Mouse (Mus musculus) frontal cortex, postnatal 14 days (tissue): ENCODE data around the gene Nemf.
"Not testable (repeated sequence)": the region's sequence is repeated elsewhere in the genome, so short reads cannot be mapped to it uniquely, and the experiment has no call there.

ENCODE experiments used
- DNase-seq, 2 experiments: peaks; one replicate each; pipeline ENCODE4 v3.0.0; 2022; ENCODE audit warnings: low spot score in 2 of 2

The Nemf gene

DNA sequence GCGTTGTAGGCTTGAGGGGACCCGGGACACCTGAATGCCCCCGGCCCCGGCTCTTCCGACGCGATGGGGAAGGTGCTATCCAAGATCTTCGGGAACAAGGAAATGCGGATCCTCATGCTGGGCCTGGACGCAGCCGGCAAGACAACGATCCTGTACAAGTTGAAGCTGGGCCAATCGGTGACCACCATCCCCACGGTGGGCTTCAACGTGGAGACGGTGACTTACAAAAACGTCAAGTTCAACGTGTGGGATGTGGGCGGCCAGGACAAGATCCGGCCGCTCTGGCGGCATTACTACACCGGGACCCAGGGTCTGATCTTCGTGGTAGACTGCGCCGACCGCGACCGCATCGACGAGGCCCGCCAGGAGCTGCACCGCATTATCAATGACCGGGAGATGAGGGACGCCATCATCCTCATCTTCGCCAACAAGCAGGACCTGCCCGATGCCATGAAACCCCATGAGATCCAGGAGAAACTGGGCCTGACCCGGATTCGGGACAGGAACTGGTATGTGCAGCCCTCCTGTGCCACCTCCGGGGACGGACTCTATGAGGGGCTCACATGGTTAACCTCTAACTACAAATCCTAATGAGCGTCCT, 15.9 kb upstream of the Nemf start:
- peak; percentile 11 to 22 for DNase-seq

DNA sequence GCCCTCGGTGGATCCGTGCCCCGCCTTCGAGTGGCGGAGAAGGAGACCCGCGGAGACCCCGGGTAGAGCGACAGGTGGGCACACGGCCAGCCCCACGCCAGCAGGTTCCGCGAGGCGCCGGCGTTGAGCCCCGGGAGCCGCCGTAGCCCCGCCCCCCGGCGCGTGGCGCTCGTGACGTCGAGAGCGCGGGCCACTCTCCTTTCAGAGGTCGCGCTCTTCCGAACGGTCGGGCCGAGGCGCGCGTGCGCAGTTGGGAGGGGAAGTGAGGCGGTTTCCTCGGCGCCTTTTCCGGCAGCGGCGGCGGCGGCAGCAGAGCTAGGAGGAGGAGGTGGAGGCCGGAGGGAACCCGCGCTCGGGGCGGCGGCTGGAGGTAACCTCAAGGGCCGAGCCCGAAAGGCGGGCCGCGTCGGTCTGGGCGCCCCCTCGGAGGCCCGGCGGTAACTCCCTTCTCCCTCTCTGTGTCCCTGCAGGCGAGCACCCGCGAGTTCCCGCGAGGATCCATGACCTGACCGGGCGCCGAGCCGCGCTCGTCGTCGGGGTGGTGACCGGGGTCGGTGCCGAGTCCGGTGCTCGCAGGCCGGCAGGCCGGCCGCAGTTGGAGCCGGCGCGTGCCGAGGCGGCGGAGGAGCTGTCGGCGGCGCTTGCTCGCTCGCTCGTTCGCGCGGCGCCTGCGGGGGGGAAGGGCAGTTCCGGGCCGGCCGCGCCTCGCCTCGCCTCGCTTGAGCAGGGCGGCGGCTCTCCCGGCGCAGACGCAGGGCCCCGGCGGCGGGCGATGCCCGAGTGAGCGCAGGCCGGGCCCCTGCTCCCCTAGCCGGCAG, 15.1 kb upstream of the Nemf start, which contains the start of the genes Arf6 and Gm9887:
Arf6 (plus strand) TSS at position 297 of the 818 bp plus-strand sequence.
Gm9887 (minus strand) TSS at position 605 of the 818 bp plus-strand sequence.
- DNase-seq: peak; percentile 93 to 95

DNA sequence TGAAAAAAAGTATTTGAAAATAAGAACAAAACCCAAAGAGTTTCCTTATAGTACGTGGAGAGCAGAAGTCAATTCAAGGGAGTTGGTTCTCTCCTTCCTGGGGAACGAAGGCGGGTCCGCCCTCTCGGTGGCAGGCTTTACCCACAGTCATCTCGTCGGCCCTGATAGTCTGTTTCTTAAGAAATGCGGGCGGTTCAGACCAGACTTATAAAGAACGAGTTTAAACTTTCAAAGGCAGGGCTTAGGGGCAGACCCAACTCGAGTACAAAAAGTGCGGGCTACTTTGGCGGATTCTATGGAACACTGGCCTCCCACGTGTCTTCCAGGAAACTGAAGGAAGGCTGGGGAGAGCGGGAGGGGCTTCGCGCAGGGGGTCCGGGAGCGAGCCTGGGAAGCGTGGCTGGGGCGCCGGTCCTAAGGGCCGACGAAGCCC, 14.5 kb upstream of the Nemf start:
- no peak for DNase-seq

DNA sequence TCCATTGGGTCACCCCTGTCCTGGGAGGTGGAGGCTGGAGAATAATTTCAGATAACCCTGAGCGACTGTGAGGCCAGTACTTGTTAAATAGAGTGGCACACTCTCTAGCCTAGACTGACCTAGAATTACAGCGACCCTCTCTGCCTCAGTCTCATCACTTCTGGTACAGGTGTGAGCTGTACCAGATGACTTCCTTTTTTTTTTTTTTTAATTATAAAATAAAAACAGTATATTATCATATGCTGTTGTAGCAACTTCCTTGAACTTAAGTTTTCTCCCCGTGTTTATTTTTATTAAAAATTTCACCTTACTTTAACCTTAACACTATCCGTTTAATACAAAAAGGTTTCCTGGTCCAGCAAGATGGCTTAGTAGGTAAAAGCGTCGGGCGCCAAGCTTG, 14.0 kb upstream of the Nemf start:
- DNase-seq: no peak

DNA sequence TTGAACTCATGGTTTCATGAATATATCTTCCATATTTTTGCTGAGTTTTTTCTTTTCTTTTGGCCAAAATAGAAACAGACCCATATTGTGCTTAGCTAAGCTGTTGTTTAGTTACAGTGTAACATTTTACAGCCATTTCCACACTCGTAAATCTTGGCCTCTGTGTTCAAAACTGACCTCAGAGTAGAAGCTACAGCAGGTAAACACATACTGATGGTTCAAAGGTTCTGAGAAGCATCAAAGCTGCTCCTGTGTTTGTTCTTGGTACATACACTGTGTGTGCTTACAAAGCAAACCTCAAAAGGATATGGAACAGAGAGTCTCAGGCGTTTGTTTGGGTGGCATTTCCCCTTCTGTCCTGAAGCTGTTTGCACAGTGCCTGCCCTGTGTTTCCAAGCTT, 10.6 kb upstream of the Nemf start:
- DNase-seq: no peak

DNA sequence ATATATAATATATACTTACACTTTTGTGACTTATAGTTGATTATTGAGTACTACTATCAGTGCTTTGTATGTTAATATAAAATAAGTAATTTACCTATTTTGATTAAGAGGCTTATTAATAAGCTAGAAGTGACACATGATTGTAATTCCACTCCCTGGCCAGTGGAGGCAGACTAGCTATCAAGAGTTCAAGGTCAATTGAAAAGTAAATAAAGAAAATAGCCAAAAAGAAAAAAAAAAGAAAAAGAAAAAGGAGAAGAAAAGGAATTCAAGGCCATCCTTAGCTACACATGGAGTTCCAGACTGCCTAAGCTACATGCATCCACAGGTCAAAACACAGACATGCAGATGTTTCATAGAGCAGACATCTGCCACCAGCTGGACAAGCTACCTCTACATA, 9.5 kb upstream of the Nemf start:
- DNase-seq: no peak

DNA sequence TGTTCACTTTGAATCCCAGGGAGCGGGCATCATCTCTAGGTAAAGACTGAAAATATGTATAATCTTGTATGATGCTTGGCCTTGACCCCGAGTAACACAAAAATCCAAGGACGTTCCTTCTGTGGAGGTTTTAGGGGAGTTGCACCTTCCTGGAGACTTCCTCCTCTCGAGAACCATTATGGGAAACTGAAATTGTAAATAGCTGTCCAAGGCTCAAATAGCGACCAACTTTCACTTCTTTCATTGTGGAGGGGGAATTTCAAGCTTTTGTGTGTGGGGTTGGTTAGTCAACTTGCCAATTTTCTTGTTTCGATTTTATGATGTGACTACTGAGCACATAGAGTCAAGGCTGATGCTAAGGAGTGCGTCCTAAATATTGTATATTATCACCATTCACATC, 8.8 kb upstream of the Nemf start:
- DNase-seq: no peak

DNA sequence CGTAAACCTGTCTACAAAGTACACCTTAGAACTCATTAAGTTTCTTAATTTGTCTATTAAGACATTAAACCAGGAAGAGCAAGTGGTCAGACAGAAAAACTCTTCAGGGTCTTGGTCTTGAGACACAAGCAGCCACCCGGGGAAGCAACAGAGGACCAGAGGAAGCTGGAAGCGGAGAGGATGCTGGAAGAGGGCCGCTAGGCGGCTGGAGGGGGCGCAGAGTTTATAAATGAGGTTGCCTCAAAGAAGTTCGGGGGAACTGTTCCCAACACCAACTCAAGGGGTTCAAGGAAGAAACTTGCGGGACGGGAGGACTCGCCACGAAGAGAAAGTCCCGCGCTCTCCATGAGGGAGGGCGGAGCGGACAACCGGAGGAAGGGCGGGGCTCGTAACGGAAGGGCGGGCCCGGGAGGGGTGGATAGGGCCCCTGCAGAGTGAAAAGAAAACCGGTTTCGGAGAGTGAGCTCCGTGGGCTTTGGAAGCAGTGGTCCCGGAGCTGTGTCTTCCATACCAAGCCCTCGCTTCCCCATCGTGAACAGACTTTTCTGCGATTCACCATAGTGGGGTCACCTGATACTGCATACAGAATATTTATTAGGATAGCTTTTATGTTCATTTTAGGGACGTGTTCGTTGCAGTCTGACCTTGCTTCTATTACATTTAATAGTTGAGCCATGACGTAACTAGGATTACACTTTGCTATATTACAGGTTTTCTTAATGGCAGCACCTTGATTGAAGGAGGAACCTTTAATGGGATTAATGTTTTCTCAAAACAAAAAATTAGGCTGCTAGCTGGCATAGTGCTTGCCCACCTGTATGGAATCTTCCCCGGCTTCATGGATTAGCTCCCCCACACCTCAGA, 7.2 kb upstream of the Nemf start:
- peak; percentile 24 to 47 for DNase-seq

DNA sequence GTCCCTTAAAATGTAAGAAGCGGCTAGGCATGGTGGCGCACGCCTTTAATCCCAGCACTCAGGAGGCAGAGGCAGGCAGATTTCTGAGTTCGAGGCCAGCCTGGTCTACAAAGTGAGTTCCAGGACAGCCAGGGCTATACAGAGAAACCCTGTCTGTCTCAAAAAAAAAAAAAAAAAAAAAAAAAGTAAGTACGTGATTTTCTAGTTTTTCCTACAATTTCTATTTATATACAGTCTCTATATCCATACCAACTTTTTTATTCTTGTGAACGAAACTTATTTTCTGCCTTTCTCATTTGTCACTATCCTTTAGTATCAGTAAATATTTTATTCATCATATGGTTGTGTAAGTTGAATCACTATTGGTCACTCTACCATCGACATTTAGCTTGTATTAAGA, 6.1 kb upstream of the Nemf start:
- not testable (repeated sequence) for DNase-seq

DNA sequence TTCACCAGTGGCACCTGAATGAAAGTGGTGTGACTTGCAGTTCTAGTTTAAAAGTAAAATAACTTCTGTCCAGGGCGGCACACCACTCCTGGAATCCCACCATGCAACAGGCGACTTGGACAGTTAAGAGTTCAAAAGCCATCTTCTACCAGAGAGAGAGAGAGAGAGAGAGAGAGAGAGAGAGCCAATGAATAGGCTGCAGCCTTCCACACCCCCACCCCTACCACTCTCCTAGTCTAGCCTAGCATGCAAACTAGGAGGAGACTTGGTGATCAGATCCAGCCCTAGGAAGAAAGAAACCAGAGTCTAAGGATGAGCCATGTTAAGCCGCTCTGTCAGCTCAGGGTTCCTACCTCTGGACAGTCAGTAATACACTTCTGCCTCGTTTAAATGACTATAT, 5.4 kb upstream of the Nemf start:
- no peak for DNase-seq

DNA sequence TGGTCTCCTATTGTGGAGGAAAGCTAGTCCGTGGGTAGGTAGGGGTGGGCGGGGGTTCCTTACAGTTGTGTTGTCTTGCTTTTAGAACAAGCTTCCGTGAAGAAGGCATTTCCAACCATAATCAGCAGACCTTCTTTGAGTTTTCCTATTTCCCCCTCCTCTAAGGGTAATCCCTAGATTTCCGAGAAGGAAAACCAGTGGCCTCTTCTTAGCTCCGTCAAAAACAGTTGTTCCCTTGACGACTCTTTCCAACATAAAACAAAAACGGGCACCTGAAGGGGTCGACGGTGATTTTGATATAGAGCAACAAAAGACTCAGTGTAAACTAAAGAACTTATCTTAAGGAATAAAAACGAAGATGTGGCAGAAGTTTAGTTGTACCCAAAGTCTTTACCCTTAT, 5.0 kb upstream of the Nemf start:
- DNase-seq: no peak

DNA sequence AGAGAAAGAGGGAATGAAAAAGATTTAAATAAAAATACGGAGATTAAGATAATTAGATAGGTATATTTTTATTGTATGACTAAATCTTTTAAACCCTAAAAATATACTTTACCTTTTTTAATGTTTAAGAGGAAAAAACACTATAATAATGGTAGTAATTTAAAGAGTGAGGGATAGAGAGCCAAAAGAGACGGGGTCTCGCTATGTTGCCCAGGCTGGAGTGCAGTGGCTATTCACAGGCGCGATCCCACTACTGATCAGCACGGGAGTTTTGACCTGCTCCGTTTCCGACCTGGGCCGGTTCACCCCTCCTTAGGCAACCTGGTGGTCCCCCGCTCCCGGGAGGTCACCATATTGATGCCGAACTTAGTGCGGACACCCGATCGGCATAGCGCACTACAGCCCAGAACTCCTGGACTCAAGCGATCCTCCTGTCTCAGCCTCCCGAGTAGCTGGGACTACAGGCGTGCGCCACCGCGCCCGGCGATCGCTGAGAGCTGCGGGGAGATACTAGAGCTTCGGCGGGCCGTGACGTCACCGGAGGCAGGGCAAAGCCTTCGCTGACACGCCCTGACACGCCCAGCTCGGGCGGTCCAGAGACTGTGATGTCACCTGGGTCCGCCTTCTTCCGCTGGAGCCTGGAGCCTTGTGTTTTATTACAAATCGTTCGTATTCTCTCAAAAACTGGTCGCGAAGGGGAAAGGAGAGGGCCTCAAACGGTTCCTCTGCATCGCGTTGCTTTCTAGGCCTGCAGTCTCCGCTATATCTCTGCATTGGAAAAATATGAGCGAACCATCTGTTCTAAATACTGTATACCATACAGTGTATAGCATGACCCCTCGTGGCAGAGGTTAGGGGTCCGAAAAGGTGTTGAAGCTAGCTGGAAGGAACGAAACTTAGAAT, 4.3 kb upstream of the Nemf start:
- DNase-seq: peak; percentile 97 to 99

DNA sequence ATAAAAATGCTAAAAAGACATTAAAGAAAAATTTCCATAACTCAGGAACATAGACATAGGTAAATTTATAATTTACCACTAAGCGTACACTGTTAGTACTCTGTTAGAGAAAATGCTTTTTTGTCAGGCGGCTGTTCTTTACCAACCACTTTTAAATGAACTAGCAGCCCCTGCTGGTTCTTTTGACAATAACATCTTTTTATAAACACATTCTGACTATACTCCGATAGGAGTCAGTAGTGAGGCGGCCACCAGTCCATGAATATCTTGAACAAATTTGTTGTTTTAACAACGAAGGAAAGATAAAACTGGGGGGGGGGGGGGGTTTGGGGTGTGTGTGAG, 3.7 kb upstream of the Nemf start:
- peak; percentile 18 to 25 for DNase-seq

DNA sequence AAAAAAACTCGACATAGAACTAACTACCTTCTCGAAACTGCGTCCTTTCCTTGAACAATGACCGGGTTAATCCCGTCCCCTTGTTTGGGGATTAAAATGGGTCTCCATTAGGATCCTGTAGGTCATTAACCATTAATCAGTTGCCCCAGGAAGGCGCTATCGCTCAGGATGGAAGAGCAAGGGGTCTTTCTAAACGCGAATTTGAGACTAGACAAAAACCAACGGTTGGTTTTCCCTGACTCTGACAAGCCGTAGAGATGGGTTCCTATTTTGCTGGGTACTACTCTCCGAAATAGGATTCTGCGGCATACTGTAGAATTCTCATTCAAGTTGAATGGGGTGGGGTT, 308 bp upstream of the Nemf start:
- no peak for DNase-seq

DNA sequence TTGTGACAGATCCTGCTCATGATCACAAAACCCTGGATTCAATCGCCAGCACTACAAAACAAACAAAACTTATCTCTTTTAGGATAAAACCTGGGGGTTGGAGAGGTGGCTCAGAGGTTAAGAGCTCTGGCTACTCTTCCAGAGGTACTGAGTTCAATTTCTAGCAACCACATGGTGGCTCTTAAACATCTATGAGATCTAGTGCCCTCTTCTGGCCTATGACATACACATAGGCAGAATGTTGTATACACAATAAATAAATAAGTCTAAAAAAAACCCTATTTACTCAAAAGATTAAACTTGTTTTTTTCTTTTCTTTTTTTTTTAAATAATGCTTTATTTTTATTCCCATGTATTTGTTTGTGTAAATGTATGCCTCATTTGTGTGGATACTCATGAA, 5.3 kb downstream of the Nemf start:
- no peak for DNase-seq

DNA sequence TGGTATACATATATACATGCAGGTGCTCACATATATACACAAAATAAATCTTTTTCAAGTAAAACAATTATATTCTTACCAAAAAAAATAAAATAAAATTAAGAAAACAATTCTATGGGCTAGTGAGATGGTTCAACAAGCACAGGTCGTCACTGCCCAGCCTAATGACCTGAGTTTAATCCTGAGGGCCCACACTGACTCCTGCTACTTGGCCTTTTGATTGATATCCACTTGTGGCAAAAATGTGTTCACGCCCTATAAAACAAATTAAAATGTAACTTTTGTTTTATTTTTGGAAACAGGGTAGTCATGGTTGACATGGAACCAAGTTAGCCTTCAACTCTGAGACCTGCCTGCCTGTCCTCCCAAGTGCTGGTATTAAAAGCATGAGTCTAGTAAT, 7.0 kb downstream of the Nemf start:
- no peak for DNase-seq

DNA sequence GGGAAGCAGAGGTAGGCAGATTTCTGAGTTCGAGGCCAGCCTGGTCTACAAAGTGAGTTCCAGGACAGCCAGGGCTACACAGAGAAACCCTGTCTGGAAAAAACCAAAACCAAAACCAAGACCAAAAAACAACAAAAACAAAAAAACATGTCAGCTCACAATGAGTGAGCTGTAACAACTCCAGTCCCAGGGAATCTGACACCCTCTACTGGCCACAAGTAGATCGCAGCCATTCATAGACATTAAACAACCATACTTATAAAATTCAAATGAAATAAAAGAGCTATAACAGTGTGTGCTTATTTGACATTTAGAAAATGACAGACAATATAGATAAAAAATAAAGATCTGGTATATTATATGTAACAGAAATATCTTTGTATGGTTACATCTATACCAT, 23.4 kb downstream of the Nemf start:
- no peak for DNase-seq

DNA sequence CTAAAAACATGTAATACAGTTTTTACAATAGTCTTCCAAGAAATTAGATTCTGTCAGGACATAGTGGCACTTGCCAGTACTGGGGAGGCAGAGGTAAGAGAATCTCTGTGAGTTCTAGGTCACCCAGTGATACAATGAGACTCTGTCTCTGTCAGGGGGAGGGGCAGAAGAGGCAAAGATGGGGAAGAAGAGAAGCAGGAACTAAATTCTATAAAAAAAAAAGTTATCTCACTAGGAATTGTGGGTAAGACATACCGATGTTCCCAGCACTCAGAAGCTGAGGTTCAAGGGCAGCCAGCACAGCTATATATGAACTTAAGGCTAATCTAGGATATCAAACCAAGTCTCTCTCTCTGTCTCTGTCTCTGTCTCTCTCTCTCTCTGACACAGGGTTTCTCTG, 24.8 kb downstream of the Nemf start:
- no peak for DNase-seq

DNA sequence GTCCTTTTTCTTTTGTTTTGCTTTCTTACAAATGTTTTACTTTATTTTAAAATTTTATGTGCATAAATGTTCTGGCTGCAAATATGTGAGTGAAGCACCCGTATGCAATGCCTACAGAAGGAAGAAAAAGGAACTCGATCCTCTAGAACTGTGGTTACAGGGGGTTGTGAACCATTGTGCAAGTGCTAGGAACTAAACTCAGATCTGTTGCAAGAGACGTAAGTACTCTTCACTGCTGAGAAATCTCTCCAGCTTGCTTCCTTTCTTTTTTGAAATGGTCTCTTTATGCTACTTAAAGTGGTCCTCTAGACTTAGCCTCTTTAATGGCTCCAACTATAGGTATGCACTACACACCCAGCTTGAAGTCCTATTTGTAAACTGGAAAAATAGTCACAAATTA, 25.8 kb downstream of the Nemf start:
- DNase-seq: no peak

DNA sequence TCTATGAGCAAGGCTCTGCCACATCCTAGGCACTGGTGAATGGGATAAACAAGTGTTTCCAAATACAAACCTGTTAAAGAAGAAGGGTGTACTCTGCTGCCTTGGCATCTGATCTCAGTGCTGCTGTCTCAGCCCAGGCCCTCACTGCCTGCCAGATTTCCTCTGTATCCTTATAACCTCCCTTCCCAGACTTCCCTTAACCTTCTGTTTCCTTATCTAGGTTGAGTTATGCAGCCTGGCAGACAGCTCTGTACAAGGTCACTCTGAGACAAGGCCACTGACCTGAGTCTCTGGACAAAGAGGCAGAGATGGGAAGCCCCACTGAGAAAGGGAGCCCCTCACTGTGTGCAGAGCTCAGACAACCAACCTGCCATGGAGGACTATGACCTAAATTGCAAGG, 38.5 kb downstream of the Nemf start:
- DNase-seq: no peak

DNA sequence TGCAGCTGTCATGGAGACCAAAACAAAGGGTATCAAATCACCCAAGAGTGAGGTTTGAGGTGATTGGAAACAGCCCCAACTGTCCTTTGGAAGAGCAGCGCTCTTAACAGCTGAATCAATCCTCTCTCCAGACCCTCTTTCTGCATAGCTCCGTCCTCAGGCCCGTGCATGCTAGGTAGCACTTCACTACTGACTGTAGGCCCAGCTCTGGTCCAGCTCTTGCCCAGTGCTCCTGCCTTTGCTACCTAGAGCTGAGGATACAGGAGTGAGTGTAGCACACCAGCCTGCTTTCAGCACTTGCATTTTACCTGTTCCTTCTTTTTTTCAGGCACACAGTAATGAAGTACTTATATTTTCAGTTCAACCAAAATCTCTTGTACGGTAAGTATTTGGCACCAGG, 47.3 kb downstream of the Nemf start:
- no peak for DNase-seq

DNA sequence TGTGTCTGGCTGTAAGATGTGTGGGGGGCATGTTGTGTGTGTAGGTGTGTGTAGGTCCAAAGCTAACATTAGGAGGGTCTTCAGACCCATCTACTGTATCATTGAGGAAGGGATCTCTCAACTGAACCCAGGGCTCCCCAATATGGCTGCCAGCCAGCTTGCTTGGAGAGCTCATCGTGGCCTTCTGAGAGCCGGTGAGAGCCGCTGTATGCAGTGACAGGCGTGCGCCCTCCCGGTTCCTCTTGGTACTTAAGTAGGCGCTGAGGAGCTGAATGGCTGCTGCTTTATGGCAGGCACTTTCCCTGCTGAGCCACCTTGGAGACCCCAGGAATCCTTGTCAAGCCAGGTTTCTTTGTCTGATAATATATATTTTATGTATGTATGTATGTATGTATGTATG, 50.6 kb downstream of the Nemf start:
- DNase-seq: no peak
